Mouse (Mus musculus): ENCODE results near the gene Atxn7l2. TPM values are rescaled to one million over a fixed set of nuclear protein-coding genes. Genes with fewer than 3 reads are reported as not detected.
A peak's percentile ranks its signal among the peaks of the same experiment; 100 is the strongest.

Gene Atxn7l2
- polyA plus RNA-seq, 1 experiment from 2014 or later, result 19.9 TPM

DNA sequence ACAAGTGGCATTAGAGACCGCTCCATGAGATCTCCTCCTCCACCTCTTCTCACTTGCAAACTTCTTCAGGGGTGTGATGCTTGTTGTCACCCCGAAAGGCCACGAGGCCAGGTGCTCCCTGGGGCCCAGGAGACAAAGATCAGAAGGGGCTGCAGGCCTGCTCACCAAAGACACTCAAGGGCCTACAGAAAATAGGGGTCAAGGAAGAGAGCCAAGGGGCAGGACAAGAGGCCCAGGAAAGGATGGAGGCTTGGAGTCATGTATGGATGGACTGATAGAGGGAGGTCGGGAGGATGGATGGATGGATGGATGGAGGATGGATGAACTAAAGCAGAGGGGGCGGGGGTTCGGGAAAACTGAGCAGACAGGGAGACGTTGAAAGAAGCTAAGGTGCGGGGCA is 1.2 kb downstream of the Atxn7l2 start:
- ATAC-seq (ENCODE audit: low FRiP score) (peak; percentile 21), DNase-seq (ENCODE audit: low spot score) (no peak)
- Histone ChIP-seq H3K36me3 (ENCODE audit: control insufficient read depth, insufficient read depth, low read length) (peaks cover 3% of the 10 kb centered on the region; the same call in 1 of the 2 replicates), H3K27ac (ENCODE audit: low read depth, low read length) (peak overlapping the region; percentile 96), H3K27me3 (ENCODE audit: control insufficient read depth, insufficient read depth, low read length) (no peaks in the 10 kb centered on the region), H3K9me3 (ENCODE audit: control insufficient read depth, low read length) (no peaks in the 10 kb centered on the region), H3K9ac (ENCODE audit: low read depth, low read length) (peak overlapping the region; percentile 89), H3K4me1 (replicated peaks; ENCODE audit: control insufficient read depth, insufficient read depth, low read length) (no peaks in the 10 kb centered on the region; the same call in none of the 2 replicates), H3K4me3 (ENCODE audit: low read depth, low read length) (peak overlapping the region; percentile 68), H3K4me2 (replicated peaks; ENCODE audit: low read depth, low read length) (peak overlapping the region; percentile 67)
- 8% methylated on average over 8 of the region's 8 CpGs for WGBS

- WGBS, result 63% methylated on average over 3 of the region's 3 CpGs
- no peak for ATAC-seq (ENCODE audit: low FRiP score)
- no peaks in the 10 kb centered on the region for H3K27me3 ChIP-seq (ENCODE audit: control insufficient read depth, insufficient read depth, low read length)
- peak overlapping the region; percentile 68 for H3K4me3 ChIP-seq (ENCODE audit: low read depth, low read length)
- H3K27ac ChIP-seq (ENCODE audit: low read depth, low read length), result peak overlapping the region; percentile 96; the same call in 1 of the 2 replicates
- H3K4me2 ChIP-seq (replicated peaks; ENCODE audit: low read depth, low read length), result peak overlapping the region; percentile 67
- H3K36me3 ChIP-seq (ENCODE audit: control insufficient read depth, insufficient read depth, low read length), result peaks cover 3% of the 10 kb centered on the region; the same call in 1 of the 2 replicates
- peak overlapping the region; percentile 89 for H3K9ac ChIP-seq (ENCODE audit: low read depth, low read length)
- no peaks in the 10 kb centered on the region for H3K9me3 ChIP-seq (ENCODE audit: control insufficient read depth, low read length)
- no peaks in the 10 kb centered on the region; the same call in none of the 2 replicates for H3K4me1 ChIP-seq (replicated peaks; ENCODE audit: control insufficient read depth, insufficient read depth, low read length)
- DNase-seq (ENCODE audit: low spot score), result no peak
These were observed 1.7 kb downstream of the Atxn7l2 start for GRCm38 (mm10) chr3:108209001-108209400.

DNA sequence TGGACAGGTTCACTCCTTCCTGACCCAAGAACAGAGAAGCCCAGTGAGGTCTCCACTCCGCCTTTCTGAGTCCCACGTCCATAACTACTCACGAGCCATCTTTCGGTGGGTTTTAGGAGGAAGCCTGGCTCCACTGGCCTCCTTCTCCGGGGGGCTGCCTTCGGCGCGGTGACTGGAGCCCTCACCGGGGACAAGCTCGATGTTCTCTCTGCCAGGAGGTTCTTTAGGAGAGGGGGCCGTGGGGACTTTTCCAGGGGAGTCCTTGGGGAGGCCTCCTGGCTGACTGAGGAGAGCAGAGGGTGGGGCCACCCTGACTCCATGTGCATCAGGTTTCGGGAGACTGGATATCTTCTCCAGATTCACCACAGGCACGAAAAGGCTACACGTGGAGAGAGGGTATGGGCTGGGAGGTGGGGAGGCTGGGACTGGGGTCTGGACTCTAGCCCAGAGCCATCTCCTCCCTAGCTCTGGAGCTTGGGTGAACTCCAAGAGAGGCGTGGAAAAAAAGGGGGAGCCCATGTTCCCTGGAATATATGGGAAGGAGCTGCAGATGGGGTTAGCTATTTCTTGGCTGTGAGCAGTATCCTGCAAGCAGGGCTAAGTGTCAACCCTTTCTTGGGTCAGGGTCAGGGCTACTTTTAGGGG is 3.9 kb downstream of the Atxn7l2 start:
- H3K36me3 ChIP-seq (ENCODE audit: control insufficient read depth, insufficient read depth, low read length), result peaks cover 3% of the 10 kb centered on the region; the same call in 1 of the 2 replicates
- no peaks in the 10 kb centered on the region for H3K27me3 ChIP-seq (ENCODE audit: control insufficient read depth, insufficient read depth, low read length)
- no peak overlapping the region for H3K4me3 ChIP-seq (ENCODE audit: low read depth, low read length)
- no peaks in the 10 kb centered on the region for H3K9me3 ChIP-seq (ENCODE audit: control insufficient read depth, low read length)
- DNase-seq (ENCODE audit: low spot score) (no peak), ATAC-seq (ENCODE audit: low FRiP score) (no peak)
- H3K27ac ChIP-seq (ENCODE audit: low read depth, low read length), result no peak overlapping the region
- no peaks in the 10 kb centered on the region; the same call in none of the 2 replicates for H3K4me1 ChIP-seq (replicated peaks; ENCODE audit: control insufficient read depth, insufficient read depth, low read length)
- no peak overlapping the region for H3K9ac ChIP-seq (ENCODE audit: low read depth, low read length)
- 90% methylated on average over 15 of the region's 15 CpGs for WGBS
- no peak overlapping the region for H3K4me2 ChIP-seq (replicated peaks; ENCODE audit: low read depth, low read length)

- Histone ChIP-seq H3K27ac (ENCODE audit: low read depth, low read length) (no peak overlapping the region), H3K9me3 (ENCODE audit: control insufficient read depth, low read length) (no peaks in the 10 kb centered on the region), H3K36me3 (ENCODE audit: control insufficient read depth, insufficient read depth, low read length) (peaks cover 3% of the 10 kb centered on the region; the same call in 1 of the 2 replicates), H3K4me1 (replicated peaks; ENCODE audit: control insufficient read depth, insufficient read depth, low read length) (peaks cover 3% of the 10 kb centered on the region), H3K9ac (ENCODE audit: low read depth, low read length) (no peak overlapping the region), H3K4me3 (ENCODE audit: low read depth, low read length) (no peak overlapping the region), H3K27me3 (ENCODE audit: control insufficient read depth, insufficient read depth, low read length) (no peaks in the 10 kb centered on the region), H3K4me2 (replicated peaks; ENCODE audit: low read depth, low read length) (no peak overlapping the region)
- ATAC-seq (ENCODE audit: low FRiP score), result no peak
- no peak for DNase-seq (ENCODE audit: low spot score)
- 83% methylated on average over 8 of the region's 8 CpGs for WGBS
These were observed 5.1 kb downstream of the Atxn7l2 start for GRCm38 (mm10) chr3:108205601-108206000.

- Histone ChIP-seq H3K4me1 (replicated peaks; ENCODE audit: control insufficient read depth, insufficient read depth, low read length) (peaks cover 3% of the 10 kb centered on the region), H3K4me3 (ENCODE audit: low read depth, low read length) (no peak overlapping the region), H3K9me3 (ENCODE audit: control insufficient read depth, low read length) (no peaks in the 10 kb centered on the region), H3K9ac (ENCODE audit: low read depth, low read length) (no peak overlapping the region), H3K36me3 (ENCODE audit: control insufficient read depth, insufficient read depth, low read length) (peaks cover 3% of the 10 kb centered on the region; the same call in 1 of the 2 replicates), H3K27ac (ENCODE audit: low read depth, low read length) (no peak overlapping the region), H3K27me3 (ENCODE audit: control insufficient read depth, insufficient read depth, low read length) (no peaks in the 10 kb centered on the region), H3K4me2 (replicated peaks; ENCODE audit: low read depth, low read length) (no peak overlapping the region)
- no peak for DNase-seq (ENCODE audit: low spot score)
- ATAC-seq (ENCODE audit: low FRiP score), result no peak
- 90% methylated on average over 11 of the region's 11 CpGs for WGBS
These were observed 6.3 kb downstream of the Atxn7l2 start for GRCm38 (mm10) chr3:108204470-108204869.

GRCm38 (mm10) chr3:108203621-108204325 is 7.0 kb downstream of the Atxn7l2 start:
- ATAC-seq (ENCODE audit: low FRiP score), result peak; percentile 17; the same call in 1 of the 2 replicates
- WGBS, result 84% methylated on average over 11 of the region's 11 CpGs
- Histone ChIP-seq H3K9ac (ENCODE audit: low read depth, low read length) (no peak overlapping the region), H3K4me2 (replicated peaks; ENCODE audit: low read depth, low read length) (no peak overlapping the region), H3K4me3 (ENCODE audit: low read depth, low read length) (no peak overlapping the region), H3K27me3 (ENCODE audit: control insufficient read depth, insufficient read depth, low read length) (no peaks in the 10 kb centered on the region), H3K9me3 (ENCODE audit: control insufficient read depth, low read length) (no peaks in the 10 kb centered on the region), H3K27ac (ENCODE audit: low read depth, low read length) (no peak overlapping the region), H3K4me1 (replicated peaks; ENCODE audit: control insufficient read depth, insufficient read depth, low read length) (peaks cover 3% of the 10 kb centered on the region; the same call in 1 of the 2 replicates), H3K36me3 (ENCODE audit: control insufficient read depth, insufficient read depth, low read length) (peaks cover 3% of the 10 kb centered on the region; the same call in 1 of the 2 replicates)
- DNase-seq (ENCODE audit: low spot score), result peak; percentile 87

DNA sequence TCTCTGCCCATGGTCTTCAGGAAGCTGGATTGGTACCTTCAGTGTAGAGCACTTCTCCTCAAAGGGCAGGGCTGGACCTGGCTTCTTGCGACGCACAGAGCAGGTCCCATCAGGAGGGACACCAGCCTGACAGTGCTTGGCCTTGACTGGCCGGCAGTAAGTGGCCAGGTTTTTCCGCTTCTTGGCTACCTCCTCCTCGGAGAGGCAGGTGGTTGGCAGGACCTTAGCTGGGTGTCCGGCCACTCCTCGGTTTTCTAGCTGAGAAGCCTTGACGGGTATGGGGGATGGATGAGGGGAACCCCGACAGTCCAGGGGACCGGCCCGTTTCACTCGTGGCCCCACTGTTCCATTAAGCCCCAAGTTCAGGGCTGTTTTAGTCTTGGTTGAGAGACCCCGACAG is 7.5 kb downstream of the Atxn7l2 start:
- DNase-seq (ENCODE audit: low spot score) (no peak), ATAC-seq (ENCODE audit: low FRiP score) (no peak)
- H3K27ac ChIP-seq (ENCODE audit: low read depth, low read length), result no peak overlapping the region
- H3K36me3 ChIP-seq (ENCODE audit: control insufficient read depth, insufficient read depth, low read length), result peaks cover 3% of the 10 kb centered on the region; the same call in 1 of the 2 replicates
- H3K4me2 ChIP-seq (replicated peaks; ENCODE audit: low read depth, low read length), result no peak overlapping the region
- H3K4me3 ChIP-seq (ENCODE audit: low read depth, low read length), result no peak overlapping the region
- 91% methylated on average over 13 of the region's 13 CpGs for WGBS
- 0 out of 2 replicates have a peak, but pooled peaks cover 3% of the 10 kb centered on the region for H3K4me1 ChIP-seq (replicated peaks; ENCODE audit: control insufficient read depth, insufficient read depth, low read length)
- no peaks in the 10 kb centered on the region for H3K9me3 ChIP-seq (ENCODE audit: control insufficient read depth, low read length)
- no peaks in the 10 kb centered on the region for H3K27me3 ChIP-seq (ENCODE audit: control insufficient read depth, insufficient read depth, low read length)
- H3K9ac ChIP-seq (ENCODE audit: low read depth, low read length), result no peak overlapping the region

- no peak overlapping the region for H3K4me2 ChIP-seq (replicated peaks; ENCODE audit: low read depth, low read length)
- no peak overlapping the region for H3K27ac ChIP-seq (ENCODE audit: low read depth, low read length)
- no peaks in the 10 kb centered on the region for H3K27me3 ChIP-seq (ENCODE audit: control insufficient read depth, insufficient read depth, low read length)
- H3K4me1 ChIP-seq (replicated peaks; ENCODE audit: control insufficient read depth, insufficient read depth, low read length), result 0 out of 2 replicates have a peak, but pooled peaks cover 3% of the 10 kb centered on the region
- peaks cover 3% of the 10 kb centered on the region; the same call in 1 of the 2 replicates for H3K36me3 ChIP-seq (ENCODE audit: control insufficient read depth, insufficient read depth, low read length)
- no peak for DNase-seq (ENCODE audit: low spot score)
- H3K9me3 ChIP-seq (ENCODE audit: control insufficient read depth, low read length), result no peaks in the 10 kb centered on the region
- no peak overlapping the region for H3K9ac ChIP-seq (ENCODE audit: low read depth, low read length)
- no peak for ATAC-seq (ENCODE audit: low FRiP score)
- H3K4me3 ChIP-seq (ENCODE audit: low read depth, low read length), result no peak overlapping the region
These were observed 8.2 kb downstream of the Atxn7l2 start for GRCm38 (mm10) chr3:108202506-108202905.

Data from hindbrain, embryonic 11.5 days (tissue).